Mouse (Mus musculus): ENCODE data around the gene Gm49416.

Gm49416 gene

DNA sequence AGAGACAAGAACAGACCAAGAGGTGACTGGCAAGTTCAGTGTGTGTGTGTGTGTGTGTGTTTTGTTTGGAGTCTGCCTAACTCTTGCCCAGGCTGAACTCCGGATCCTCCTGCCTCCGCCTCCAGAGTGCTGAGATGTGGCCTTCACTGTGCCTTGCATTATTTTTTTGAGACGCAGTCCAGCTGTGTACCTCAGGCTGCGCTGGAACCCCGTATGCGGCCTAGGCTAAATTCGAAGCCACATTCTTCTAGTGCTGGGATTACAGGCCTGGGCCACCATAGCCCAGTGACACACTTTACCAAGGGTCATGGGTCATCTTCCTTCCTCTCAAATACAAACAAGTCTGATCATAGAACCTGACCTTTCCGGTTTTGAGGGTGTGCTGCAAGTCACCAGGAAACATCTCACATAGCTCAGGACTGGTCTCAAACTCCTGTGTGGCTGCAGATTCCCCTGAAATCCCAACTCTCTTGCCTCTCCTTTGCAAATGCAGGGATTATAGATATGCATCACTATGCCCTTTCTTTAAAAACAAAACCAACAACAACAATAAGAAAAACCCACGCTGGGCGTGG, 16.4 kb upstream of the Gm49416 start:
- in situ Hi-C loops (cut with MboI, MseI): loop anchor here (5.0 to 25.0 kb wide), 3 partner anchors 35 to 590 kb away; partner anchors contain the start of genes Bscl2 and Gng3

DNA sequence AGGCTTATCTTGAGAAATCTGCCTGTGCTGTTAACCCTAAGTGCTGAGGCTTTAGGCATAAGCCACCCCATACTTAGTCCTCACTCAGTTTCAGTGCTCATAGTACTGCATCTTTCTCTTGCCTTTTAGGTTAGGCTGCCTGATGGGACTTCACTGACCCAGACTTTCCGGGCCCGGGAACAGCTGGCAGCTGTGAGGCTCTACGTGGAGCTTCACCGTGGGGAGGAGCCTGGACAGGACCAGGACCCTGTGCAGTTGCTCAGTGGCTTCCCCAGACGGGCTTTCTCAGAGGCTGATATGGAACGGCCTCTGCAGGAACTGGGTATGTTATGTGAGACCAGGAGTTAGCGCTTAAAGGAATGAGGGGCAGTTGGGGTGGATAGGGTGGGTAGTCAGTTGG, 13.7 kb upstream of the Gm49416 start:
- in situ Hi-C loops (cut with MboI, MseI): no loop called here

DNA sequence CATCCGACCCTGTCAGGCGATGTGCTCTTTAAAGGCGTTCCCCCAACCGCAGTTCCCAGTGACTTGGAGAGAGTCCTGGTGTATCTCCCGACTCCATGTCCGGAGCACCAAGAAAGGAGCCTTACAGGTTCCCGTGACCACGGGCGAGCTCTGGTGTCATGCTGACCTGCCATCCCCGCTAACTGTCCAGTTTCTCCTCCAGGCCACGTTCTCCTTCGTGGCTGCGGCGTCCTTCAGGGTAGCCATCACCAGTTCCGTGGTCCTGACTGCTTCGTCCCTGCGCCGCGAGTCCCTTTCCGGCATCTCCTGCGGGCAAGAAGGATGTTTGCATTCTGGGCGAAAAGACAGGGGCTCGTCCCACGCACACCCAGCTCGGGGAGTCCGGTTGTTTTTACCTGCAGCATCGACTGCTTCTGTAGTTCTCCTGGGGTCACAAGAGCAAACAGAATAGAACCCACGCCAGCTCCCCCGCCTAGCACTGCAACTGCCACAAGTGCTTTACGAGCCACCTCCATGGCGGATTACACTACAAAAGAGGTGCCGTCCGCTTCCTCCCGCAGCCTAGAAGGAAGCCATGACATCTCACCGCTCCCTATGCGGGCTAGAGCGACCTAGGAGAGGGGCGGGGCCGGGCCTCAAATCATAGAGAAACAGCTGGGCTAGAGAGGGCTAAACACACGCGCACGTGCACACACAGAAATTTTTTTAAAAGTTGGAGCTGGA, 8.3 kb upstream of the Gm49416 start, which contains the start of gene Uqcc3:
Uqcc3 (minus strand) TSS at position 613 of the 723 bp plus-strand sequence.
- in situ Hi-C loops (cut with MboI, MseI): no loop called here

- in situ Hi-C loops (cut with MboI, MseI): no loop called here
These were observed 7.7 kb upstream of the Gm49416 start for GRCm38 (mm10) chr19:8881034-8881392.

GRCm38 (mm10) chr19:8883616-8884015, 5.1 kb upstream of the Gm49416 start, which contains the start of the genes Lbhd1 and Gm49403:
TSS of gene Lbhd1 (plus strand) at chr19:8883732.
TSS of gene Gm49403 (plus strand) at chr19:8883930.
- in situ Hi-C loops (cut with MboI, MseI): no loop called here

- in situ Hi-C loops (cut with MboI, MseI): no loop called here
These were observed 1.7 kb upstream of the Gm49416 start for GRCm38 (mm10) chr19:8886916-8887584.

DNA sequence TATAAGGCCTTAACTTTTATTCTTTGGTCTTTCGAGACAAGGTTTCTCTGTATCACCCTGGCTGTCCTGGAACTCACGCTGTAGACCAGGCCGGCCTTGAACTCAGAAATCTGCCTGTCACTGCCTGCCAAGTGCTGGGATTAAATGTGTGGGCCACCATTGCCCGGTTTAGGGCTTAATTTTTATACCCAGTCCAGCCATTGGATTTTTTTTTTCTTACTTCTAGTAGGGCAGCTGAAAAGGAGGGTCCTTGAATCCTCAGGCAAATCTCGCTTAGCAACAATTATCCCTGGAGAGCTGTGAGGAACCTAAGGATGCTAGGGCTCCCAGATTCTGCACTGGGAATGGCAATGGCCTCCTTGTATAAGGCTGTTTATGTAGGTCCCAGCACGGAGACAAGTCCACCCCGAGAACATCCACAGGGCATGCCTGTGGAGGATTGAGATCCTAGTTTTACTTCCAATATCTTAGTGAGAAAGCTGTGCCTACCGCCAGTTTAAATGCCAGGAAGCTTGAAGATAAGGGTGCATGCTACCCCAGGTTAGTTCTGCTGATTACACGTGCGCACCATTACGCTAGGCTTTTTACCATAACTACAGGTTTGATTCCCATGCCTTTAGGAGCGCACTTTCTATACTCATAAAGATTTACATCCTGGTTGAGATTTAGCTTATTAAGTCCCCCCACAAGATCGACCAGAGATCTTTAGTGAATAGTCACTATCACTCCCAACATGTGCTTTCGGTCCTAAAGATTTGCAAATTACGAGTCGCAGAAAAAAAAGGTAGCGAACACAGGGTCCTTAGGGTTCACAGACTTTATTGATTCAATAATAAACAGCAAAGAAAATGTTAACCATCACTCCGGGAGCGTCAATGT, 902 bp upstream of the Gm49416 start:
- in situ Hi-C loops (cut with MboI, MseI): no loop called here

GRCm38 (mm10) chr19:8892829-8893766, 4.4 kb downstream of the Gm49416 start, which contains the start of gene Ints5:
TSS of gene Ints5 (plus strand) at chr19:8893005.
- in situ Hi-C loops (cut with MboI, MseI): loop anchor here (5.0 kb wide), 1 partner anchor 54 kb away; no protein-coding TSS in a partner anchor

DNA sequence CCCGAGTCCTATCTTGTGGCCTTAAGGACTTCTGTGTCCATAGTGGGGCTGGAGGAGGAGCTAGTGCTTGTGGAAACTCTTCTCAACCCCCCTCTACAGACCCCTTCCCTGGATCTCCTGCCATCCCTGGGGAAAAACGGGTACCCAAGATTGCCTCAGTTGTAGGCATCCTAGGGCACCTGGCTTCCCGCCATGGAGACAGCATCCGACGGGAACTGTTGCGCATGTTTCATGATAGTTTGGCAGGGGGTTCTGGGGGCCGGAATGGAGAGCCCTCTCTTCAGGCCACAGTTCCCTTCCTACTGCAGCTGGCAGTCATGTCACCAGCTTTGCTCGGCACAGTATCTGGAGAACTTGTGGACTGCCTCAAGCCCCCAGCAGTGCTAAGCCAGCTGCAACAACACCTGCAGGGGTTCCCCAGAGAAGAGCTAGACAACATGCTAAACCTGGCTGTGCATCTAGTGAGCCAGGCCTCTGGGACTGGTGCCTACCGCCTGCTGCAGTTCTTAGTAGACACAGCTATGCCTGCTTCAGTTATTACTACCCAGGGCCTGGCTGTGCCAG, 6.8 kb downstream of the Gm49416 start:
- in situ Hi-C loops (cut with MboI, MseI): loop anchor here (5.0 kb wide), 2 partner anchors 78 to 168 kb away; partner anchors contain the start of gene Ttc9c

DNA sequence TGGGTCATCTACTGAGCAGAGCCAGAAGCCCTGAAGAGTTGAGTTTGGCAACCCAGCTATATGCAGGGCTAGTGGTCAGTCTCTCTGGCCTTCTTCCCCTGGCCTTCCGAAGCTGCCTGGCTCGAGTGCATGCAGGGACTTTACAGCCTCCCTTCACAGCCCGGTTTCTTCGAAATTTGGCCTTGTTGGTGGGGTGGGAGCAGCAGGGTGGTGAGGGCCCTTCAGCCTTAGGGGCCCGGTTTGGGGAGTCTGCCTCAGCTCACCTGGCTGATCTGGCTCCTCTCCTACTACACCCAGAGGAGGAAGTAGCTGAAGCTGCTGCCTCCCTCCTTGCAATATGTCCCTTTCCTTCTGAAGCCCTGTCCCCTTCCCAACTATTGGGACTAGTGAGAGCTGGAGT, 7.5 kb downstream of the Gm49416 start:
- in situ Hi-C loops (cut with MboI, MseI): loop anchor here (5.0 kb wide), 2 partner anchors 79 to 169 kb away; partner anchors contain the start of gene Ttc9c

DNA sequence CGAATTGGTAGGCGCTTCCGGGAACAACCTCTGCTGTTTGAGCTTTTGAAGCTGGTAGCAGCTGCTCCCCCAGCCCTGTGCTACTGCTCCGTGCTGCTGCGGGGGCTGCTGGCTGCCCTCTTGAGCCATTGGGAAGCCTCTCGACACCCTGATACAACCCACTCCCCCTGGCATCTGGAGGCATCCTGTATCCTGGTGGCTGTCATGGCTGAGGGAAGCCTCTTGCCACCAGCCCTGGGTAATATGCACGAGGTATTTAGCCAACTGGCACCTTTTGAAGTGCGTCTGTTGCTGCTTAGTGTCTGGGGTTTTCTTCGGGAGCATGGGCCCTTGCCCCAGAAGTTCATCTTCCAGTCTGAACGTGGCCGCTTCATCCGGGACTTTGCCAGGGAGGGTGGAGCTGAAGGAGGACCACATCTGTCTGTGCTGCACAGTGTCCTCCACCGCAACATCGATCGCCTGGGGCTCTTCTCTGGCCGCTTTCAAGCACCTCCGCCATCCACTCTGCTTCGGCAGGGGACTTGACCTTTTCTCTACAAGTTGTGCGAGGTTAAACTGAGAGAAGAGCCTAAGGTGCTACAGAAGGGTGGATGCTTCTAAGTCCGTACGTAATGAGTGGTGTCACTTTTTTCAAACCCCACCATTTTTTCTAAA, 8.6 kb downstream of the Gm49416 start:
- in situ Hi-C loops (cut with MboI, MseI): loop anchor here (5.0 kb wide), 2 partner anchors 80 to 170 kb away; partner anchors contain the start of gene Ttc9c

DNA sequence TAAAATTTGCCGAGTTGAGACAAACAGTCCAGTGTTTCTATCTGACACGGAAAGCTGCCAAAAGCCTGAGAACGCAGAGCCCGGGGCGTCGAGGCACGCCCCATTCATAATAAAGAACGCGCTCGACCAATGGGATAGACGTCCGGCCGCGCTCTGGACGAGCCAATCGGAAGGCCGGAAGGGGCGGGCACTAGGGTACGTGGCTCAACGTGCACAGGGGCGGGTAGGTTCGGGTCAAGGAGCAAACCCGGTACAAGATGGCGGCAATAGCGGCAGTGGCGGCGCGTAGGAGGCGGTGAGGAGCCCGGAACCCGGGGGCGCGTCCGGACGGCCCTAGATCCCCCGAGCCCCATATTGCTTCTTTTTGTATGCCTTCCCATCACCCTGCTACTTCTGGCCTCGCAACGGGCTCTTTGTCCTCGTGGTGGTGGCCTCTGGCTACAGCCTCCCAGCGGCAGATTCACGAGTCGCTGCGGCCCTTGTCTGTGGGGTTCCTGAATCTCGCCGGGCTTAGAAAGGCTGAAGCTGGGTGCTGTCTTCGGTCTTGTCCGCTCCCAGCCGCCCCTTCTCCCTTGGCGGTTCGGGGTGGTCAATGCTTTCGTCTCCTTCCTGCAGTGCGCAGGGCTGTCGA, 9.3 kb downstream of the Gm49416 start, which contains the start of gene Ganab:
Ganab (plus strand) TSS at position 207 of the 631 bp plus-strand sequence.
- in situ Hi-C loops (cut with MboI, MseI): loop anchor here (5.0 kb wide), 2 partner anchors 81 to 171 kb away; partner anchors contain the start of gene Ttc9c

GRCm38 (mm10) chr19:8898576-8898975, 9.8 kb downstream of the Gm49416 start:
- in situ Hi-C loops (cut with MboI, MseI): loop anchor here (5.0 kb wide), 2 partner anchors 81 to 171 kb away; partner anchors contain the start of gene Ttc9c

GRCm38 (mm10) chr19:8899079-8899478, 10.4 kb downstream of the Gm49416 start:
- in situ Hi-C loops (cut with MboI, MseI): loop anchor here (5.0 kb wide), 2 partner anchors 82 to 172 kb away; partner anchors contain the start of gene Ttc9c

DNA sequence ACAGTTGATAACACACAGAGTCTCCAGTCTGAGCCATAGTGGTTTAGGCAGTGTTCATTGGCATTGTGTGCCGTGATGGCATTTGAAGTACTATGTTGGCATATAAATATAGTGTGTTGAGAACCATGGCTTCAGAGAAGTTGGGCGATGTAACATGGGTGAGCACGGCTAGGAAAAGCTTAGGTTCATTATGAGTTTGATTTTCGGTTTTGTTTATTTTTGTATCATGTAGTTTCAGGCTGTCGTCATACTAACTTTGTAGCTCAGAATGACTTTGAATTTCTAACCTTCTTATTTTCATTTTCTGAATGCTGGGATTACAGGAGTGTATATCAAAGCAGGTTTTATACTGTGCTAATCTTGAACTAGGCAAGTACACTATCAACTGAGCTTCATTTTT, 14.7 kb downstream of the Gm49416 start:
- in situ Hi-C loops (cut with MboI, MseI): loop anchor here (10.0 kb wide), 1 partner anchor 1869 kb away; the partner anchor contains the start of gene Stip1

DNA sequence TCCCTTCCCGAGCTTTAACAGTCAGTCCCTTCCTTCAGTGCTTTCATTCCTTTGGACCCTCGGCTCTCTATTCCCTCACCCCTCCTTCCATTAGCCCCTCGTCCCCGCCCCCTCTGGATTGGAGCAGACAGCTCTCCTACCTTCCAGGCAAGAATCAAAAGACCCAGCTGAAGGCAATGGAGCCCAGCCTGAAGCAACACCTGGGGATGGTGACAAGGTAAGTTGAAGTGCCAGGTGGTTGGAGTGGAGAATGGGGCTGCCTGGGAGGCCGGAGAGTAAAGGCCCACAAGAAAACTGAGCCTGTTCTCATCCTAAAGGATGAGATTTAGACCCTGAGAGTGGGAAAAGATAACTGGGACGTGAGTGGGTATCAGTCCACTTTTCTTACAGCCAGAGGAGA, 19.8 kb downstream of the Gm49416 start:
- in situ Hi-C loops (cut with MboI, MseI): loop anchor here (10.0 kb wide), 1 partner anchor 1874 kb away; the partner anchor contains the start of gene Stip1

DNA sequence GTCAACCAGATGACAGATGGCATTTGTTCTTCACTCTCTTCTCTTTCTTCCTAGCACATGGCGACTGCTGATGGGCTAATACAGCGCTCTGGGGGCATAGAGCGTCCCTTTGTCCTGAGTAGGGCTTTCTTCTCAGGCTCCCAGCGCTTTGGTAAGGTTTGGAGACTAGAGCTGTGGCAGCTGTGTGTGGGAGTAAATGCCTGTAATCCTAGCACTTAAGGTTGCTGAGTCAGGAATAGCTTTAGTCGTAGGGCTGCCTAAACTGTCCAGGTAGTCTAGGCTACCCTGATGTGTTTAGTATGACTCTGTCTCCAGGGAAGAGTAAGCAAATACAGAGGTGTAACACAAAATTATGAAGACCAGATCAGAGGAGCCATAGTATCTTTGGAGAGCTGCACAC, 23.1 kb downstream of the Gm49416 start:
- in situ Hi-C loops (cut with MboI, MseI): loop anchor here (10.0 kb wide), 1 partner anchor 1687 kb away; no protein-coding TSS in a partner anchor

- in situ Hi-C loops (cut with MboI, MseI): loop anchor here (10.0 kb wide), 1 partner anchor 1689 kb away; no protein-coding TSS in a partner anchor
These were observed 25.5 kb downstream of the Gm49416 start for GRCm38 (mm10) chr19:8914212-8914611.

All from T-helper 1 cell (primary cell).